Mouse (Mus musculus) MEL (cell line): ENCODE results near the gene Btd.
A peak's percentile ranks its signal among the peaks of the same experiment; 100 is the strongest.

Source experiments
- CTCF ChIP-seq, 3 experiments: IDR thresholded peaks in 2 of 3; conservative IDR thresholded peaks in 1 of 3; 2 replicates each; pipeline ENCODE4 v1.5.1; 2011 to 2012; ENCODE audit warnings: low read length in 3 of 3, low read depth in 2 of 3, mild to moderate bottlenecking in 2 of 3, improper control_type of control experiment in 1 of 3, inconsistent platforms in 1 of 3, mixed read lengths in 1 of 3, moderate library complexity in 1 of 3; ENCODE audit not compliant: control insufficient read depth in 1 of 3, insufficient read depth in 1 of 3, poor library complexity in 1 of 3, severe bottlenecking in 1 of 3
- E2F4 ChIP-seq: IDR thresholded peaks from 2 replicates; pipeline ENCODE4 v1.6.1; 2011; ENCODE audit warnings: low read depth, low read length, improper control_type of control experiment, borderline replicate concordance
- ELF1 ChIP-seq: IDR thresholded peaks from 2 replicates; pipeline ENCODE4 v1.6.1; 2014; ENCODE audit warnings: low read depth, mild to moderate bottlenecking, inconsistent platforms, low read length, improper control_type of control experiment, moderate library complexity
- JUND ChIP-seq: IDR thresholded peaks from 2 replicates; pipeline ENCODE4 v1.6.1; 2011; ENCODE audit warnings: low read depth, mild to moderate bottlenecking, improper control_type of control experiment, low read length
- MAX ChIP-seq: IDR thresholded peaks from 2 replicates; pipeline ENCODE4 v1.6.1; 2011; ENCODE audit warnings: low read length, improper control_type of control experiment
- MEF2A ChIP-seq: IDR thresholded peaks from 2 replicates; pipeline ENCODE4 v1.6.1; 2014; ENCODE audit warnings: low read depth, mild to moderate bottlenecking, inconsistent platforms, low read length, improper control_type of control experiment; ENCODE audit not compliant: poor library complexity, insufficient replicate concordance, severe bottlenecking; ENCODE audit errors: extremely low read depth
- POLR2A ChIP-seq, 2 experiments: IDR thresholded peaks; 2 replicates each; pipeline ENCODE4 v1.6.1; 2011 to 2012; ENCODE audit warnings: low read length in 2 of 2, mild to moderate bottlenecking in 2 of 2, control low read depth in 1 of 2, improper control_type of control experiment in 1 of 2, low read depth in 1 of 2, moderate library complexity in 1 of 2; ENCODE audit not compliant: control insufficient read depth in 1 of 2, insufficient read depth in 1 of 2, poor library complexity in 1 of 2
- POLR2AphosphoS2 ChIP-seq: IDR thresholded peaks from 2 replicates; pipeline ENCODE4 v1.6.1; 2011; ENCODE audit warnings: low read length, improper control_type of control experiment
- SIN3A ChIP-seq: IDR thresholded peaks from 2 replicates; pipeline ENCODE4 v1.6.1; 2012; ENCODE audit warnings: low read length, improper control_type of control experiment, inconsistent platforms
- TAL1 ChIP-seq: IDR thresholded peaks from 2 replicates; pipeline ENCODE4 v1.6.1; 2012; ENCODE audit warnings: mild to moderate bottlenecking, inconsistent platforms, low read length, moderate library complexity, mixed read lengths
- TBP ChIP-seq: IDR thresholded peaks from 2 replicates; pipeline ENCODE4 v1.8.0; 2011; ENCODE audit warnings: low read depth, low read length, improper control_type of control experiment
- ZMIZ1 ChIP-seq: IDR thresholded peaks from 2 replicates; pipeline ENCODE4 v1.6.1; 2012; ENCODE audit warnings: low read depth, mild to moderate bottlenecking, inconsistent platforms, low read length, improper control_type of control experiment, moderate library complexity
- ZNF384 ChIP-seq: IDR thresholded peaks from 2 replicates; pipeline ENCODE4 v1.6.1; 2012; ENCODE audit warnings: low read depth, mild to moderate bottlenecking, inconsistent platforms, low read length, improper control_type of control experiment

- TF ChIP-seq ZNF384: 0 out of 2 replicates have a peak, but pooled peaks have one; percentile 25
- no peak for TF ChIP-seq ZMIZ1
- peak; percentile 78 to 94 (median 87) for TF ChIP-seq CTCF (IDR thresholded peaks at IDR 0.05 in 2 of 3, conservative IDR thresholded peaks at IDR 0.05 in 1 of 3; ENCODE audit: control insufficient read depth in 1 of 3, insufficient read depth in 1 of 3, low read depth in 2 of 3, low read length in 3 of 3, poor library complexity in 1 of 3, severe bottlenecking in 1 of 3)
- TF ChIP-seq ELF1: no peak
- no peak for TF ChIP-seq TAL1
- TF ChIP-seq JUND: peak; percentile 92
- TF ChIP-seq POLR2A (IDR thresholded peaks at IDR 0.05; ENCODE audit: control insufficient read depth in 1 of 2, insufficient read depth in 1 of 2, low read depth in 1 of 2, low read length in 2 of 2, poor library complexity in 1 of 2): no peak
- peak; percentile 33; the same call in 1 of the 2 replicates for TF ChIP-seq MAX
- no peak for TF ChIP-seq TBP
- TF ChIP-seq SIN3A: peak; percentile 68
- no peak for TF ChIP-seq E2F4
- no peak for TF ChIP-seq MEF2A
- no peak for TF ChIP-seq POLR2AphosphoS2
These were observed 16.2 kb downstream of the Btd start for GRCm38 (mm10) chr14:31656857-31657645.
